Mouse (Mus musculus): Measurements from ENCODE around the gene Fh1. TPM values are rescaled to one million over a fixed set of nuclear protein-coding genes. Genes with fewer than 3 reads are reported as not detected.

Gene Fh1
- total RNA-seq, 2 experiments from 2014 or later, result 78.0 to 79.3 TPM

GRCm38 (mm10) chr1:175623656-175624055, 1.8 kb downstream of the Fh1 start:
- no peak for DNase-seq (ENCODE audit: low spot score in 2 of 2)

- DNase-seq (ENCODE audit: low spot score in 2 of 2), result no peak
These were observed 5.5 kb downstream of the Fh1 start, which contains the start of gene Kmo for GRCm38 (mm10) chr1:175619814-175620431. Gene Kmo, plus strand, starts transcription at chr1:175620381.

- no peak for DNase-seq (ENCODE audit: low spot score in 2 of 2)
These were observed 10.4 kb downstream of the Fh1 start for GRCm38 (mm10) chr1:175614992-175615391.

GRCm38 (mm10) chr1:175608708-175609107, 16.7 kb downstream of the Fh1 start:
- no peak for DNase-seq (ENCODE audit: low spot score in 2 of 2)

- DNase-seq (ENCODE audit: low spot score in 2 of 2), result no peak
These were observed 17.4 kb downstream of the Fh1 start for GRCm38 (mm10) chr1:175607838-175608585.

GRCm38 (mm10) chr1:175607308-175607707, 18.1 kb downstream of the Fh1 start:
- no peak for DNase-seq (ENCODE audit: low spot score in 2 of 2)

- no peak for DNase-seq (ENCODE audit: low spot score in 2 of 2)
These were observed 22.0 kb downstream of the Fh1 start for GRCm38 (mm10) chr1:175603390-175603789.

- no peak for DNase-seq (ENCODE audit: low spot score in 2 of 2)
These were observed 23.2 kb downstream of the Fh1 start for GRCm38 (mm10) chr1:175602231-175602630.

GRCm38 (mm10) chr1:175592832-175593231, 32.6 kb downstream of the Fh1 start:
- no peak for DNase-seq (ENCODE audit: low spot score in 2 of 2)

- DNase-seq (ENCODE audit: low spot score in 2 of 2), result no peak
These were observed 38.8 kb downstream of the Fh1 start for GRCm38 (mm10) chr1:175586656-175587055.

GRCm38 (mm10) chr1:175585267-175585666, 40.2 kb downstream of the Fh1 start:
- DNase-seq (ENCODE audit: low spot score in 2 of 2), result no peak

- no peak for DNase-seq (ENCODE audit: low spot score in 2 of 2)
These were observed 42.6 kb downstream of the Fh1 start for GRCm38 (mm10) chr1:175582799-175583198.

- peak in 1 of 2 experiments; percentile 45 for DNase-seq (ENCODE audit: low spot score in 2 of 2)
These were observed 45.1 kb downstream of the Fh1 start for GRCm38 (mm10) chr1:175580346-175580745.

GRCm38 (mm10) chr1:175579598-175580235, 45.7 kb downstream of the Fh1 start:
- DNase-seq (ENCODE audit: low spot score in 2 of 2), result peak; percentile 39 to 79

- no peak for DNase-seq (ENCODE audit: low spot score in 2 of 2)
These were observed 46.9 kb downstream of the Fh1 start for GRCm38 (mm10) chr1:175578425-175579096.

GRCm38 (mm10) chr1:175574129-175574528, 51.3 kb downstream of the Fh1 start:
- no peak for DNase-seq (ENCODE audit: low spot score in 2 of 2)

- no peak for DNase-seq (ENCODE audit: low spot score in 2 of 2)
These were observed 59.8 kb downstream of the Fh1 start for GRCm38 (mm10) chr1:175565579-175566103.

- no peak for DNase-seq (ENCODE audit: low spot score in 2 of 2)
These were observed 61.1 kb downstream of the Fh1 start for GRCm38 (mm10) chr1:175564321-175564720.

GRCm38 (mm10) chr1:175562379-175562778, 63.1 kb downstream of the Fh1 start:
- no peak for DNase-seq (ENCODE audit: low spot score in 2 of 2)

- DNase-seq (ENCODE audit: low spot score in 2 of 2), result no peak
These were observed 63.6 kb downstream of the Fh1 start for GRCm38 (mm10) chr1:175561806-175562205.

GRCm38 (mm10) chr1:175554641-175555040, 70.8 kb downstream of the Fh1 start:
- DNase-seq (ENCODE audit: low spot score in 2 of 2), result peak in 1 of 2 experiments; percentile 59
